Mouse (Mus musculus) induced T-regulatory cell, adult 2 months (primary cell): Measurements from ENCODE around the gene Ormdl1.
A peak's percentile ranks its signal among the peaks of the same experiment; 100 is the strongest.
"Not testable (repeated sequence)": the region's sequence is repeated elsewhere in the genome, so short reads cannot be mapped to it uniquely, and the experiment has no call there.

Experiments used
- DNase-seq: peaks from one replicate; pipeline ENCODE4 v3.0.0-alpha.2; 2012; ENCODE audit warnings: low read depth

Gene Ormdl1

DNA sequence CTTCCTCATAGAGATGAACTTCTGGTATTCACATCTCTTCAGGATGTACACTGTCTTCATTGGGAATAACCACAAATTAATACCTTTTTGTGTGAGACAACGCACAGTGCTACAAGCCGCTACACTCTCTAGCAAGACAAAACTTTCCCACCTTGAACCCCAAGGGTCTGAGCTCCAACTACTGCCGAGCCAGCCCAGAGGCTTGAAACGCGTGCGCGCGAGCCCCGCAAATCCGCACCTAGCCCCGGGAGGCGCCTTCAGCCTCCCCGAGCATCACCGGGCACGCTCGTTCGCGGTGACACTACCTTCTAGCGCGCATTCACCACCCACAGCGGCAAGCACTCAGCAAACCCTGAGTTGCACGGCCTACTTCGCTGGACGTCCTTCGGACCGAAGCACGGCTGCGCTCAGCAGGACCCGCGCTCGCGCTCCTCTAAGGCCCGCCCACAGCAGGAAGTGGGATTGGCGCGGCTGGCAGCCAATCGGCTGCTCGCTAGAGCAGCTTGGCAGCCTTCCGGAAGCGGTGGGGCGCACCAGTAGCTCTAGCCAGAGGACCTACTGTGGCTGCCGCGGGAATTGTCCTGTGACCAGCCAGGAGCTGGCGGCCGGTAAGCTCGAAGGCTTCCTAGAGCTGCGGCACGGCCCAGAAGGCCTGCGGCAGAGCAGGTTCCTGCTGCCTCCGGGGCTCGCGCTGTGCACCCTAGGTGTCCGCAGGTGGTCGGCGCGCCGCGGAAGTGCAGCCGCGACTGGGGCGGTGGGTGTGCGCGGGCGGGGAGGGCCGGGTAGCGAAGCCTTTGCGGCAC lies at the start of gene Ormdl1, which contains the start of the genes Pms1 and Gm28778:
Ormdl1 (plus strand) TSS at position 515 of the 803 bp plus-strand sequence.
Pms1 (minus strand) TSS at position 438 of the 803 bp plus-strand sequence.
Gm28778 (plus strand) TSS at position 531 of the 803 bp plus-strand sequence.
- peak; percentile 93 for DNase-seq

DNA sequence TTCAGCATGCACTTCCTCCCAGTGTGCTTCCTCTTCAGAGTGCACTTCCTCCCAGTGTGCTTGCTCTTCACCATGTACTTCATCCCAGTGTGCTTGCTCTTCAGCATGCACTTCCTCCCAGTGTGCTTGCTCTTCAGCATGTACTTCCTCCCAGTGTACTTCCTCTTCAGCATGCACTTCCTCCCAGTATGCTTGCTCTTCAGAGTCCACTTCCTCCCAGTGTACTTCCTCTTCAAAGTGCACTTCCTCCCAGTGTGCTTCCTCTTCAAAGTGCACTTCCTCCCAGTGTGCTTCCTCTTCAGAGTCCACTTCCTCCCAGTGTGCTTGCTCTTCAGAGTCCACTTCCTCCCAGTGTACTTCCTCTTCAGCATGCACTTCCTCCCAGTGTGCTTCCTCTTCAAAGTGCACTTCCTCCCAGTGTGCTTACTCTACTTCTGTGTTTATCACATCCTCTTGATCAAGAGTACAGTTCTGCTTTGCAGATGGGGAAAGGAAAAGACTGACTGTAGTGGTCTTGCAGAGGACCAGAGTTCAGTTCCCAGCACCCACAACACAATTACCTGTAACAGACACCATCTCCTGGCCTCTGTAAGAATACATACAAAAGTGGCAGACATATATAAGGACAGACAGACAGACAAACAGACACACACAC lies 31.8 kb upstream of the Ormdl1 start:
- DNase-seq = not testable (repeated sequence)

DNA sequence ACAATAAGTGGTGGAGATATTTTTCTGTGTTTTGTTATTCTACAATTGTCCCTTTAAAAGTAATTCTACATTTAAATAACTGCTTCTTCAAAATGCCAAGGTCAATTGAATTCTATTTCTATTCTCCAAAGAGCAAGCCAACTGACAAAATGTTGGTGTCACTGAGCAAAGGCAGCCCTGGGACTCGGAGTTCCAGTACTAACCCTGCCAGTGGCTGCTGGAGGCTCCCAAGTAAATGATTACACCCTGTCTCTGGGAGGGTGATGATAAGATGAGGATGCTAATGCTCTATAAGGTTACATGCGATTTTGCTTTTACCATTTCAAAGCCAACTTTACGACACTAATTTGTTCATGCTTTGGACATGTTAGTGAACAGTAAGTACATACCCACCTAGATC lies 27.0 kb upstream of the Ormdl1 start:
- DNase-seq = no peak

DNA sequence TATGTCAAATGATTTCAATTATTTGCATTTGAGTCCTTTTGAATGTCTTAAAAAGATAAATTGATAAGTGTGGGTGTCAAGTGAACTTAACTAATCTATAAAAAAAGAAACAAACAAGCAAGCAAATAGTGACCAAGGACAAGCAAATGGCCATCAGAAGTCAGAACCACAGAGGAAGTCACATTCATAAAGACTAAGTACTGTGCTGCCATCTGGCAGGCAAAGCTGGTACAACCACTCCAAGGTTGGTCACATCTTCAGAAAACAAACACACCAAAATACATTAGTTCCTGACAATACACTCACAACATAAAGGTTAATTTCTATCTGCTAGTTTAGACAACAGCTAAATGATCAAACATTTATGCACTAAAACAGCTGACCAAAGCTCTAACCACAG lies 24.2 kb upstream of the Ormdl1 start:
- peak; percentile 39 for DNase-seq

DNA sequence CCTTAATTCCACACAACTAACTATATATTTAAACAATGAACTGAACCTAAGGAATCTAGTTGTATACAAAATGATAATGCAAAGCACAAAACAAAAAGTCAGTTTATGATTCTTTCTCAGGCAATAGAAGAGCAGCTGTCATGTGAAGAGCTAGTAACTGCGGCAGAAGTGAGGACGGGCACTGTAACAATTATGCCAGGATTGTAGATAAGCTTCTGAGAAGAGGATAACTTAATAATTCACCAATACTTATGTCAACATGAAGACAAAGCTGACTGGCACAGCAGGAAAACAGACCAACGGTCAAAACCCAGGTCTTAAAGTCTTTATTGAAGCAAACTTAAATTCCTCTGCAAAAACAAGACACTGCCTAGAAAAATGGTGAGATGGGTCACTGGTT lies 5.7 kb upstream of the Ormdl1 start:
- no peak for DNase-seq

DNA sequence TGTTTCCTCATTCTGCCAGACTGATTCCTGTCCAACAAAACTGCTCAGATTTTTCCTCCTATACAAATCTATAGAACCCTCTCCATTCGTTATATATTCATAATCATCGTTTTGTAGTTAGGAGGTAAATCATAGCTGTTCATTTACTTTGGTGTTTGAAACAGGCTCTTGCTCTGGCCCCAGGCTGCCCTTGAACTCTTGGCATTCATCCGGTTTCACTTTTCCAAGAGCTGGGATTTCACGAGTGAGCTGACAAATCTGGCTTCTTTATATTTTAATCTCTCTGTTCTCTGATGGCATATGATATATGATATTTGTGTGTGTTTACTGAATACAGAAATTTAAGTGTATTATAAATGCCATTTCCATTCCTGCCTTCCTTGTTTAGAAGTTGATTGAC lies 3.6 kb downstream of the Ormdl1 start:
- DNase-seq = no peak

DNA sequence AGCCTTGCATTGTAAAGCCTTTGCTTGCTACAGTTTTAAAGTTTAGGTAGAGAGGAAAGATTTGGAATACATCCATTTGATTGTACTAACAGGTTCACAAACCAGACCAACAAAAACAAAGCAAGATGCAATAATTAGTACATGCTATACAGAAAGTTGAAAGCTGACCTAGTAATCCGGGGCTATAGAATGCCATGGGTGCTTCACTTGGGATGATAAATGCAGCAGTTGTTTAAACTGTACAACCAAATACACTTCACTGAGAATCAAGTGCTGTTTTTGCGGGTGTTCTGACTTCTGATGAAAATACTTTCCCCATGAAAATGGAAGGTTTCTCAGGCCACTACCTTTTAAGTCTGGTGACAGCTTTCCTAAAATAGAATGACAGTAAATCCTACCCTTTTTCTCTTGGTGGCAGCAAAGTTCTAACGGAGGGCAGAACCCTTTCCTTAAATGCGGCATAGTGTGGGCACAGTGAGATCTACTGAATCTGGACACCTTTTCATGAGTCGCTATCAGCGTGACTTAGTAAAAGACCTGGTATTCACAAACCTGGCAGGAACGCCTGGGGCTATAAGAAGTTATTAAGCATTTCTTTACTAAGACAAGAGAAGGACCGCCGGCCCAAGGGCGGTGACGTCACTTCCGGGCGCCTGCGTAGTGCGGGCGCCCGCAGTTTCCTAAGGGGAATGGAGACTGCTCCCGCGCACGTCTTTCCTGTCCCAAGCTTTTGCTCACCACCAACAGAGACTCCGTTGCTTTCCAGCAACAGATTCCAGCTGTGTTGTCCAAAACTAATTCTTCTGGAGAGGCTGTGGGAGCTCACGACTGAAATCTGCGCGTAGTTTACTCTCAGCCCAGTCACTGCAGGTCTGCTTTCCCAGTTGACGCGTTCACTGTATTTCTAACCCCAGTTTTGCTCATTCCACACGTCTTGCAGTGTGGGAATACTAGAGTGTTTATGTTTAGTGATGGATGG lies 16.4 kb downstream of the Ormdl1 start, which contains the start of gene Osgepl1:
Osgepl1 (plus strand) TSS at position 636 of the 979 bp plus-strand sequence.
- DNase-seq = peak; percentile 90

DNA sequence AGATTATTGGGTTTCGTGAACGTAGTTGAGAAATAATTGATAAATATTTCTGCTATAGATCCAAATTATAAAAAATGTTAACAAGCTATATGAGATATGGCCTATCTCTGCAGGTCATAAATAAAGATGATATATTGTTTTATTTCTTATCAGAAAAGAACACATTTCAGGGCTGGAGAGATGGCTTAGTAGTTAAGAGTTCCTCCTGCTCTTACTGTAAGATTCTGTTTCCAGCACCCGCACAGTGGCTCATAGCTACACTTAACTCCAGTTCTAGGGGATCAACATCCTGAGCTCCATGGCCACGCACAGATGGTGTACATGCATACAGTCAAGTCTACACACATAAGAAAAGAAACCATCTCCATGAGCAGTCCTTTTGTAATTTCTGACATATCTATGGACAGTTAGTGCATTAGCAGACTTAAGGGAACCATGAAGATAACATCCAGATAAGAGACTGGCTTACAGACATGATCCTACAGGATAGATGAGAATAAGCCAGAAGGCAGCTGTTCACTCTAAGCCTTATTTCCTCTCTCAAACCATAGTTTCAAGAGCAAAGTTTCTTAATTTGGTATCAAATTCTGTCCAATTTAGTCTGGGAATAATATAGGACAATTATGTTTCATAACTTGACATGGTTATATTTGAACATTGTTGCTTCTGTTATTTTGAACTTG lies 24.9 kb downstream of the Ormdl1 start:
- no peak for DNase-seq

DNA sequence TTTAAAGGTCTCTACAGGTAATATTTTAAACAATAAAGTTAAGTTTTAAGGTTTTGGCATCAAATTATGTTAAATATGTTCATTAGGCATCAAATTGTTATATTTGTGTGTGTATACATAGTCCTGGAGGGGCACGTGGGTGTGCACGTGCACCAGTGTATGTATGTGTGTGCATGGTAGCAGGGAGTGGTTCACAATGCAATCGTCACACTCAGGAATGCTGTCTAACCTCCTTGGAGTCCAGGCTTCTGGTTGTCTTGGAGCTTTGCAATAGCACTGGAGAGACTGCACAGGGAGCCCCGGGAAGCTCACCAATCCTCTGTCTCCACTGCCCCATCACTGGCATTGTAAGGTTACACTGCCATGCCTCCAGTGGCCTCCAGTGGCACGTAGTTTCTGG lies 26.4 kb downstream of the Ormdl1 start:
- DNase-seq = no peak

DNA sequence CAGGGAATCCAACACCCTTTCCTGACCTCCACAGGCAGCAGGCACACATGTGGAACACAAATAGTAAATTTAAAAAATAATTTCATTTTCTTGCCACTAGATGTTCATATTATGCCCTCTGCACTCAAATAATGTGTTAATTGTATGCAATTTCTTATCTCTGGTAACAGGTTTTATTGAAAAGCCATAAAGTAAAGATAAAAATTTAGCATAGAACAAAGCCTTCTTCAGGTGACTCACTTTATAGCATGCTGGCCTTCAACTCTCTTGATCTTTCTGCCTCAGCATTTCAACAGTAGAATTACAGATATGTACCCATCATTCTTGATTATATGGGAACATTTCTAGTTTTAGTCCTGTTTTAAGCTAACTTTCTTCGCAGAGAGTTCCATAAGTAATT lies 27.4 kb downstream of the Ormdl1 start:
- no peak for DNase-seq

DNA sequence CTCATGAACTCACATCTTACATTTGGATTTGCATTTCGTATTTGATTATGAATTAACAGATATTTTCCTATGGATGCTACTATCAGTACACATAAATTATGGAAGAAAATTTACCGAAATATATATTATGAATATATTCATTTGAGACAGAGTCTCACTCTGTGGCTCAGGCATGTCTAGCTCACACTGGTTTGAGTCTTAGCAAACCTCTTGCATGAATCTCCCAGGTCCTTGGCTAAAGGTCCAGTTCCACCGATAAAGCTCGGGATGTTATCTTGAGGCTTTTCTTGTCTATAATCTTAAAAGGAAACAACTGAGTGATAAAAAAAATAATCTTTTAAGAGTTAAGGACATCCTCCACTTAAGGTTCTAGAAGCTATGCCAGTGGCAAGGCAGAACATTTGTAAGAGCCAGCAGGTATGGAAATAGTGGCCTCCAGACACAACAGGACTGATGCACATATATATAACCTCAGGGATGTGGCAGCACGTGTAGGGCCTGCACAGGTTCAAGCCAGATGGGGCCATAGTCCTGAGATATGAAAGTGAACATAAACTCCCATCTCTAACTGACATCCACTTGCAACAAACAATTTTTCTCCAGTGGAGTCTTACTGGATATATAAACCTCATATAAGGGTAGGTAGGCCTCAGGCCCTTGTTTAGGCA lies 28.1 kb downstream of the Ormdl1 start:
- no peak for DNase-seq

DNA sequence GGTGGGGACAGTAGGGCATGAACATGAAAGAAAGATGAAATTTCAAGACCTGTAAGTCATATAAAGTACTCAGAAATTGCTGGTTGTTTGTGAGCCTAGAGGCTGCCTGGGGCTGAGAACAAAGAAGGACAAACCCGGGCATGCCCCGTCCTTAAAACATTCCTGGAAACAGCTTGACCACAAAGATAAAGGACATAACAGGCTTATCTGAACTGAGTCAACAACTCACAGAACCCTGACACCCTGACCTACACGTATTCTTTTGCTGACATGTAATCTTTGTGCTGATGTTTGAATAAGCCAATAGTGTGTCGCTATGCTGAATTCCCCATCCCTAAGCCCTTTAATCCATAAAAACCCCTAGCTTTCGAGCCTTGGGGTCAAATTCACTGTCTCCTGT lies 36.6 kb downstream of the Ormdl1 start:
- DNase-seq = not testable (repeated sequence)

DNA sequence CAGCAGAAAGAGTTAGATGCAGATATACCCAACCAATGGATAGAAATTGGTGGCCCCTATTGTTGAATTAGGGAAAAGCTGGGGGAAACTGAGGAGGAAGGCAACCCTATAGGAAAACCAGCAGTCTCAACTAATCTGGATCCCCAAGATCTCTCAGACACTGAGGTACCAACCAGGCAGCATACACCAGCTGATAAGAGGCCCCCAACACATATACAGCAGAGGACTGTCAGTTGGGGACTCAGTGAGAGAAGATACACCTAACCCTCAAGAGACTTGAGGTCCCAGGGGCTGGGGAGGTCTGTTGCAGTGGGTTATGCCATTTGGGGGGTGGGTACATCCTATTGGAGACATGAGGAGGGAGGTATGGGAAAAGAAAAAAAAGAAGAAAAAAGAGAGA lies 38.6 kb downstream of the Ormdl1 start:
- no peak for DNase-seq

DNA sequence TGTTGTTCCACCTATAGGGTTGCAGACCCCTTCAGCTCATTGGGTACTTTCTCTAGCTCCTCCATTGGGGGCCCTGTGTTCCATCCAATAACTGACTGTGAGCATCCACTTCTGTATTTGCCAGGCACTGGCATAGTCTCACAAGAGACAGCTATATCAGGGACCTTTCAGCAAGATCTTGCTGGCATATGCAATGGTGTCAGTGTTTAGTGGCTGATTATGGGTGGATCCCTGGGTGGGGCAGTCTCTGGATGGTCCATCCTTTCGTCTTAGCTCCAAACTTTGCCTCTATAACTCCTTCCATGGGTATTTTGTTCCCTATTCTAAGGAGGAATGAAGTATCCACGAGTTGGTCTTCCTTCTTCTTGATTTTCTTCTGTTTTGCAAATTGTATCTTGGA lies 40.5 kb downstream of the Ormdl1 start:
- DNase-seq = not testable (repeated sequence)

DNA sequence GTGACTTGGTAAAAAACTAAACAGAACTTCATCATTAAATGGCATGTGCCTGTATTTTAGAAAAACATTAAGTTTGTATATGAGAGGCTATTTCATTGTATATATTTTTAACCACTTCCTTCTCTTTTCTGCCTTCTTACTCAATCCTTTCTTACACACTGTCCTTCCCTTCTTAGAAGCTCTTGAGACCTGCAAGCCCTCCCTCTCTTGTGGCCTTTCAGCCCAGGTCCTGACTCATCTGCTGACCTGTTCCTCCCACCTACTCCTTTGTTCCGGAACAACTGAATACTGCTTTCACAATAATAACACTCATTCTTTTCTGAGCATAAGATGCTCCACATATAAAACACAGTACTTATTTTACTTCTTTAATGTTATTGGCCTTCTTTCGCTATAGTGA lies 44.2 kb downstream of the Ormdl1 start:
- DNase-seq = no peak

DNA sequence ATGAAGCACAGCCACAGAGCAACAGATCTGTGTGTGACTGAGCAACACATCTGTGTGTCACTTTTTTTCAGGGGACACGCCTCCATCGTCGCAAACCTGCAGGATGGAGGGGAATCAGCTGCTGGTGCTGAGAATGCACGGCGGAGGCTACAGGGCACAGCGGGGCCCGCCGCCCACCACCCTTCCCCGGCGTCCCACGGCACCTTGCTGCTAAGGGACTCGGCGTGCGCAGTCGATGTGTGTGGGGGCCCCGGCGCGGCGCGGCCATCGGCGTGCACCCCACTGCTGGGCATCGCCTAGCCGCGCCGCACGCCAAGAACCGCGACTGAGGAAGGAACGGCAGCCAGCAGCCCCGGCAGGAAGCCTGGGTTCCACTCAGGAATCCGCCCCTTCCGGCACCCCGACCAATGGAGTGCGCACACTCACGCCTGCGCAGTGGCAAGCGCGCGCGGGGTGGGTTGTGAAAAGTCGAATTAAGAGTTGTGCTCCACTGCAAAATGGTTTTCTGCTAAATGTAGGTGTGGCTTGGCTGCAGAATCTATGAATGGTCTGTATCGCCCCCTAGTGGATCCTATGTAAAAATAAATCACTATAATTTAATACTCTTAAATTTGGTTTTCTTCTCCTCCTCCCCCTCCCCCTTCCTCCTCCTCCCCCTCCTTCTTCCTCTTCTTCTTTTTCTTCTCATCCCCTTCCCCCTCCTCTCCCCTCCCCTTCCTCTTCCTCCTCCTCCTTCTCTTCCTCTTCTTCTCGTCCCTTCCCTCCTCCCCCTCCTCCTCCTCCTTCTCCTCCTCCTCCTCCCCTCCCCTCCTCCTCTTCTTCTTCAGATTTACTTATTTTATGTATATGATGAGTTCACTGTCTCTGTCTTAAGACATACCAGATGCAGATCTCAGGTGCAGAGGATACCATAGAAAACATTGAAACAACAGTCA lies 55.7 kb downstream of the Ormdl1 start, which contains the start of the genes Asdurf, Gm28551 and Asnsd1:
Asdurf (minus strand) TSS at position 293 of the 935 bp plus-strand sequence.
Gm28551 (minus strand) TSS at position 341 of the 935 bp plus-strand sequence.
Asnsd1 (minus strand) TSS at position 426 of the 935 bp plus-strand sequence.
- DNase-seq = peak; percentile 98

DNA sequence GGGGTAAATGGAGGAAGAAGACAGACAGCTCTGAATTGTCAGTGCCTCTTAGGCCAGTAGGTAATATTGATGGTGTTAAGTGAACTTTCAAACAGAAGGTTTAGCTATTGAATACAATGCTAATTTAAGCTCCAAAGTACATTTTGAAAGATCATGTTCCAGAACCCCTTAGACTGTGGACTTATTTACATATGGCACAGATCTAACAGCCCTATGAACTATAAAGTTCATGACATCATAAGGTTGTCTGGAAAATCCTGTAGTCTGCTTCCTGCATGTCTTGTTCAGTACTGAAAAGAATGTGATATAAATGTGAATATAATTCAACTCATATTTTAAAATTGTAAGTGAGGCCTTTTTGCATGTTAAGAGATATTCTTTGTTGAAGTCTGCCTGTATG lies 62.1 kb downstream of the Ormdl1 start:
- DNase-seq = no peak
